Mouse (Mus musculus) CD4-positive, CD25-positive, alpha-beta regulatory T cell, adult 4 months (primary cell): ENCODE measurements around the gene Gm20388. TPM values are rescaled to one million over a fixed set of nuclear protein-coding genes. Genes with fewer than 3 reads are reported as not detected.

Experiments used
- ATAC-seq: one replicate; pipeline ENCODE4 v1.8.0; 2017
- polyA plus RNA-seq, 2 experiments: library from polyadenylated mRNA; unstranded; fragments of 100-300 nt; shearing (Covaris generic); gene quantifications; one replicate each; pipeline ENCODE4 v1.2.1; 2017

The Gm20388 gene
- polyA plus RNA-seq, 2 experiments from 2014 or later = 10.7 to 12.8 TPM

GRCm38 (mm10) chr8:120294982-120295870 lies 384.6 kb downstream of the Gm20388 start:
- ATAC-seq = no peak

GRCm38 (mm10) chr8:120297000-120297399 lies 386.4 kb downstream of the Gm20388 start:
- no peak for ATAC-seq

DNA sequence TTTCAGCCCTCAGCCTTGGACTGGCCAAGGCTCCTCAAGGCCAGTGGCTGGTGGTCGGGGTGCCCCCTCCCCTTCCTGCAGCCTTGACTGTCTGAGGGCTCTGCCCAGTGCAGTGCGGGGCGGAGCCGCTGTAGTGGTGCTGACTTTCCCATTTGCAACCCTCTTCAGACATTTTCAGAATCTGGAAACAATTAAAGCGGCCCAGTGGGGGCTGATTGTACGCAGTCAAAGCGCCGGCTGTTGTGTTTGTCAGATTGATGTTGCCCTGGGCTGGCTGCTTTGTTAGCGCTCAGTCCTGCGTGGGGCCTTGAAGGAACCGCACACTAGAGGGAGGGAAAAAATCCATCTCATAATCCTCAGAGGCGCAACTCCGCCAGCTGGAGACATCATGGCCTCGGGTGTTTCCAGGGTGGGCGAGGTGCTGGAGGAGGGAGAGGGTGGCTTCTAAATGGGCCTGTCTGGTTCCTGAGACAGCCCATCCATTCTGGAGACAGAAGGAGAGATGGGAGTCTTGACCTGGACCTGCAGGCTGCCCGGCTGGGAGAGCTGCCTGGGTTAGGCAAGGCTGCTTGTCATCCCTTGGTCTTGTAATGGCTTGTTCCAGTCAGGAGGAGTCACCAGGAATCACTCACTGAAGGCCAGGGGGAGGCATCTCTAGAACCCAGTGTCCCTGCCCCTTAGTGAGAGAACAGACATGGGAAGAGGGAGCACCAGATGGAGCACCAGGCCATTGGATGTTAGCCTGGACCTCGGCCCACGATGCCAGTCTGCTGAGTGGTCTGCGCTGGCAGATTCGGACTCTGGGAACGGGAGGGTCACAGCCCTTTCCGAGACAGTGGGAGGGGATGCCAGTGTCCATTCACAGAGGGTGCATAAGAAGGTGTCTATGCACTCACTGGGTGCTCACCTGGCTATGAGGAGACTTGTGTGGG lies 388.2 kb downstream of the Gm20388 start:
- no peak for ATAC-seq

DNA sequence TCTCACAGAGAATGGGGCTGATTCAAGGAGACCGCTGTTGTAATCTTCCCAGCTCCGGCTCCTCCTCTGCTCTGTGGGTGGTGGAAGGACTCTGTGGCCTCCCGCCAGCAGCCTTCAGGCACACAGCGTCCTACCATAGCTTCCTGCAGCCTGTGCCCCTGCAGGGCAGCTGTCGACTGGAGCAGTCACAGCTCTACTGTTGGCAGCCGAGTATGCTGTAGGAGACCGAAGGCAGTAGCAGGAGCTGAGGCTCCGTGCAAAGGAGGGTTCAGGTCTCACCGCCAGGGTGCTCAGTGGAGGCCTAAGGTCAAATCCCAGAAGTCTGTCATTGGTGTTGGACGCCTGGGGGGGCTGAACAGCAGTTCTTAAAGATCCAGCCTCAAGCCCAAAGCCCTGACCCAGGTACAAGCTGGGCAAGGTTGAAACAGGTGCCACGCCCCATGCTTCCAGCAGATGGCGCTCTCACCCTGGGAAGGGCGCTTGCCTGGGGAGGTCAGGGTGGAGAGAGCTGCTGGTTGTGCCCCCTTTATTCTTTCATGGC lies 390.0 kb downstream of the Gm20388 start:
- ATAC-seq = peak; percentile 53

- ATAC-seq = no peak
Observed at GRCm38 (mm10) chr8:120302941-120303675, 392.5 kb downstream of the Gm20388 start.

GRCm38 (mm10) chr8:120304097-120304496 lies 393.5 kb downstream of the Gm20388 start:
- ATAC-seq = no peak

- no peak for ATAC-seq
Observed at GRCm38 (mm10) chr8:120305800-120306385, 395.3 kb downstream of the Gm20388 start.

DNA sequence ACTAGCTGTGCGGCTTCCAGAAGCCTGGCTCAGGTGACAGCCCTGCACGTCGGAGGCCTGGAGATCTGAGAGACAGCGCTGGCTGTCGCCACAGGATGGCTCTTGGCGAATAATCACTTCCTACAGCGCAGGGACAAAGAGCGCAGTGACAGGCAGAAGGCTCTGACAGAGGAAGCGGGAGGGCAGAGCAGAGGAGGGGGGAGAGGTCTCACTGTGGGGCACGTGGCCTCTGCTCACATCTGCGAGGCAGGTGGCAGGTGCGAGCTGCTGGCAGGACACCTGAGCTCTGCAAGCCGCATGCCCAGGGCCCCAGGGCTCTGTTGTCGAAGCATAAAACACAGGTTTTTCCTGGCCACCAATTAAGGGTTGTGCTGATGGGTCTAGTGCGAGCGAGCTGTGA lies 396.5 kb downstream of the Gm20388 start:
- ATAC-seq = no peak

GRCm38 (mm10) chr8:120307528-120307927 lies 396.9 kb downstream of the Gm20388 start:
- no peak for ATAC-seq

DNA sequence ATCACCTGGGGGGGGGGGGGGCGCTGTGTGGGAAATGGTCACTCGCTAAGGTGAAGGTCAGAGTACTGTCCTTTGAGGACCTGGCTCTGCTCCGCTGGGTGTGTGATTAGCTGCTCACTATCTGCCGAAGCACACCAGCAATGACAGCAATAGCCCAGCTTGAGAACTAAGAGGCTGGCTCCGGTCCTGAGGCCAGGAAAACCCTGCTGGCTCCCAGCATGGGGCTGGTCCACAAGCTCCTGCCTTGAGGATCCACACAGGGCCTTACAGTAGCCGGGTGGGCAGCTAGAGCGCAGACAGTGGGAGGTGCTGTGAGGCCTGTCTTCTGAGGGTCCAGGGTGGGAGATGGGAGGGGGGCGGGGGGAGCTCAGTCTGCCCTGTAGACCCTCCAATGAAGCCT lies 397.5 kb downstream of the Gm20388 start:
- no peak for ATAC-seq

- ATAC-seq = no peak
Observed at GRCm38 (mm10) chr8:120308553-120308952, 397.9 kb downstream of the Gm20388 start.

DNA sequence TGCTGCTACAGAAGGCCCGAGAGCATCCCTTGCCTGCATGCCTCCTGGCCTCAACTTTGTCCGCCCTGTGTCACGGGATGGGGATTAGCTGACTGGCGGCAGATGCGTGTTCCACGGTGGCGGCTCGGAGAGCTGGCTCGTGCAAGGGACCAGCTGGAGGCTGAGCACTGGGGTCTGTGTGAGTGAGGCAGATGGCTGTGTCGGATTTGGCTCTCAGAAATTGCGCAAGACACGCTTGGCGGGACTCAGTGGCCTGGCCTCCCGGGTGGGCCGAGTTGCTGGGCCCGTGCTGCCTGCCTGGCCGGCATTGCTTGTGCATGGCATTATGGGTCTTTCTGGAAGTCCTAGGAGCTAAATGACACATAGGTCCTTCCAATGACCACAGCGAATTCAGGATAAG lies 398.7 kb downstream of the Gm20388 start:
- ATAC-seq = no peak

DNA sequence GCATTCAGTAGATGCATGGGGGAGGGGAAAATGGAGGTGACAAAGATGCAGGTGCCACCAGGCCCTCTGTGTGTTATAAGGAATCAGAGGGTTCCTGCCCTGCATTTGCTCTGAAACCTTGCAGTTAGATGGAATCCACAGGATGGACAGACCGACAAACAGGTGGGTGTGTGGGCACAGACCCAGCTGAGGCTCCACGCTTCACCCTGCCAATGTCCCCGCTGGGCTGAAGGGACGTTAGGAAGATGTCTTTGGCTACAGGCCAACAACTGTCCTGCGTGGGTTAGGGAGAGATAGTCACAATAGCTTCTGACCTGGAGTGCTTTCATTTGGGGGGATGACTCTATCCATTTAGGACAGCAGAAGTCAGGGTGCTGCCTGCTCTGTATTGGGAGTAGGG lies 399.4 kb downstream of the Gm20388 start:
- ATAC-seq = no peak

DNA sequence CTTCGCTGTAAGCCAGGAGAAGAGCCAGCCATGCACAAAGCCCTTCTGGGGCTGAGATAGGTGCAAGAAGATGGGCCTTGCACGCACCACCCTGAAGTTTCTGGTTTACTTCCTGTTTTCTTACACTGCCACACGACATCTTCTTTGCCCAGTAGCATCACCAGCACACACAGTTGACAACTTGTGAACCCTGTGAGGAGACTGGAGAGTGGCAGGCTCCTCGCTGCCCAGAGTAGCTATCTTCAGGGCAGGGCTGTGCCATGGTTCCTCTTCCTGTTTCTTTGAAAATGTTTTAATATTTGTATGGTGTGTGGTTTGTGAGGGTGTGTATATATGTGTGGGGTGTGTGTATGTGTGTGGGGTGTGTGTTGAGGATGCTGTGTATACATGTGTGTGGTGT lies 401.8 kb downstream of the Gm20388 start:
- ATAC-seq = no peak

DNA sequence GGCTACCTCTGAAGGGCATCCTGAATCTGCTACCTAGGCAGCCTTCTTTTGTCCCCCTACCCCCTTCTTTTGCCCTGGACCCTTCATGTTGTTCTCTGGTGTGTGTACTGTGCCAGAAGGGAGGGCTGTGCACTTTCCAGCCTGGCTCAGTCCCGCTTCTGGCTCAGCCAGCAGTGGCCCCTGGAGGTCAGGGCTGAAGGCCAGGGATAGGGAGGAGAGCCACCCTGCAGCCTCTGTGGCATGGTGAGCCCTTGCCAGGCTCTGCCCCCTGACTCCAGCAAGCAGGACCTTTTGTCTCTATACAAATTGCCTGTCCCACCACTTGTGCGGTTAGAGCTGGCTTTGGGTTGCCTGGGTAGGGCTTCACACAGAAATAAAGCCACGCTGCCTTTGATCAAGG lies 403.0 kb downstream of the Gm20388 start:
- ATAC-seq = no peak

- no peak for ATAC-seq
Observed at GRCm38 (mm10) chr8:120314932-120315331, 404.3 kb downstream of the Gm20388 start.

DNA sequence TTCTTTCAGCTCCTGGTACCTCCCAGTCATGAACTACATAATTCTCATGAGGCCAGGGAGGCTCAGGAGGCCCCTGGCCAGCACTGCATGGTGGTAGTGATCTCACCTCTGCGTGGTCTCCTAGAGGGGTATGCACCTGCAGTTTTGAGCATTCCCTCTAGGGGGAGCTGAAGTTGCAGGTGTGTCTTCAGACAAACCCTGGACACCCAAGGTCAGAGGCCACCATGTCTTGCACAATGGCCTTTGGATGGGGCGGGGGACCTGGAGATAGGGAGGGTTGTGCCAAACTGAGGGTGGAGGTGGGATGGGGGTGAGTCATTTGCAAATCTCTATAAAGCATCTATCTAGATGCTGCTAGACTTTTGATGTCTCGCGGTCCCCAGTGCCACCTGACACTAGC lies 405.0 kb downstream of the Gm20388 start:
- no peak for ATAC-seq

DNA sequence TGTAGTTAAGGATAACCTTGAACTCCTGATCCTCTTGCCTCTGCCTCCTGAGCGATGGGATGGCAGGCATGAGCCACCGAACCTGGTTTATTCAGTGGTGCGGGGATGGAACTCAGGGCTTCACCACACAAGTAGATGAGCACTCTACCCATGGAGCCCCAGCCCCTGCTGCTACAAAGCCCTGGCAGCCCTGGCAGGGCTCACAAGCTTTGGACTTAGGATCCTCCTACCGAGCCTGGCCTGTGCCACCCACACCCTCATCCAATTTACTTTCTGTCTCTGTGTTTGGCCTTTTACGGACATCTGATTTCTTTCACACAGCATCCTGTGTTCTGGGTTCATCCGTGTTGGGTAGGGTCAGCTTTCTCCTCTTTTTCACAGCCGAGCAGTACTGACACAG lies 406.1 kb downstream of the Gm20388 start:
- ATAC-seq = no peak

DNA sequence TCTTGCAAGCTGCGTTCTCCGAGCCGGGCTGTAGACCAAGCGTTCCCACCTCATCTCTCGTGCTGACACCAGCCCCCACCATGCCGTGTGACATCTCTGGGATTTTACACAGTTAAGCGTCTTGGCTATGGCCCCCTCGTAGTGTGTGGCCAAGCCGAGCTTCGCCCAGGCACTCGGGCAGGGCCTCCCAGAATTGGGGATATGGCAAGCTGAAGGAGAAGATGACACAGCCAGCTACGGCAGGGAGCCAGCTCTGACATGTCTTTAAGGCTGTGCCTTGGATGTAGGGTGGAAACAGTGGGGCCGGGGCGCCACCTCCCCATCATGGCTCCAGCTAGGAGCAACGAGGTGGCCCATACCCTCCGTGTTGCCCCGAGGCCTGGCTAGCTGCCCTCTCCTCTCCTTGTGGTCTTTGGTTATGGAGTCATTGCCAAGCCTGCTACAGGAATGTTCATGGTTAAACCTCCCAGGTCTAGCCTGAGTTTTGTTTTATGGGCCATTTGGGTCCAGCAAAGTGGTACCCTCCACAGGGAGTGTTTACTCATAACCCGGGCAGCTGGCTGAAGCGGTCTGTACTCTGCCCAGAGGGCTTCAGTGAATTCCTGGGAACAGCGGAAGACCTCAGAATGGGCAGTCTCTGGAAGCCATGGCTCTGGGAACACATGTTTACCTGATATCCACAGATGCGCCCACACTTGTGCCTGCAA lies 406.6 kb downstream of the Gm20388 start:
- no peak for ATAC-seq

DNA sequence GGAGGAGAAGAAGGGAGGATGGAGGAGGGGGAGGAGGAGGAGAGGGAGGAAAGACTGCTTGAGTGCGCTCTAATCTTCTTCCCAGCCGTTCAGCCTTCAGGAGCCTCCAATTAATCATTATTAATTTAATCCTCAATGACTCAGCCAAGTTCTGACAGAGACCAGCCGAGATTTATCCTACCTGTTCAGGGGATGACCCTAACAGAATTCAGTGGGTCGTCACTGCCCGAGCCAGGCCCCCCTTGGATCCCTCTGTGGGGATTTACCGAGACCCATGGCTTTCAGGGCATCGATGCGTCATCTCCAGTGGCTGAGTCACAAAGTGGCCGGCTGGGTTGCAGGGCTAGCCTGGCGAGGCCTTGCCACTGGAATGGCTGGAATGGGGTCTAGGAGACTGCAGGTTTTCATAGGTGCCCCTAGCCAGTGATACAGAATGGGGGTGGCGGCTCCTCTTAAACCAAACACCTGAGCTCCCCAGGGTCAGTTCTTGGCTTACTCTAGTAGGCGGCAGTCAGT lies 407.9 kb downstream of the Gm20388 start:
- no peak for ATAC-seq

- peak; percentile 94 for ATAC-seq
Observed at GRCm38 (mm10) chr8:120319449-120319848, 408.8 kb downstream of the Gm20388 start.
